Mouse (Mus musculus) lung, adult 2 months (tissue): ENCODE results near the gene Pde4d.

Source experiments
- CTCF ChIP-seq: fragments of 200-500 bp; IDR thresholded peaks from 2 replicates; pipeline ENCODE4 v1.5.1; 2011; ENCODE audit warnings: mild to moderate bottlenecking, low read length, control low read depth; ENCODE audit not compliant: insufficient read depth
- POLR2A ChIP-seq: fragments of 200-500 bp; IDR thresholded peaks from 2 replicates; pipeline ENCODE4 v1.6.1; 2011; ENCODE audit warnings: low read depth, mild to moderate bottlenecking, control low read depth, low read length, borderline replicate concordance; ENCODE audit errors: extremely low read depth

DNA sequence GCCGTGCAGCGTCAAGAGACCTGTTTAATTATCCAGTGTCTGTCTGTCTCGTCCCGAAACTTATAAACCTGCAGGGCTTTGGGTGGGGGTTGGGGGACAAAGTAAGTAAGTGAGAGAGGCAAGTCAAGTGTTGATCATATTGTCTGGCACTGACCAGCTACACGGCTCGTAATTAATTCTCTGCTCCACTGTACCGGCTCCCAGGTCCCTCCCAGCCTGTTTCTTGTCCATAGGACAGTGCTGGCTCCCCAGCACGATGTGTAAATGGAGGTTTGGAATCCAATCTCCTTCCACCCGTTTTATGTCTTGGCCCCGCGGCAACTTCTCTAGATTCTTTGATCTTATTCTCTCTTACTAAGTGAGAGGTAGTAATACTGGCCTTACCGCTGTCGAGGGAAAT, 975.8 kb downstream of the Pde4d start:
- TF ChIP-seq CTCF, result no peak
- TF ChIP-seq POLR2A, result no peak
